Mouse (Mus musculus) intestine, postnatal 0 days (tissue): ENCODE measurements around the gene Mug1. TPM values are rescaled to one million over a fixed set of nuclear protein-coding genes. Genes with fewer than 3 reads are reported as not detected.
"Not testable (repeated sequence)": the region's sequence is repeated elsewhere in the genome, so short reads cannot be mapped to it uniquely, and the experiment has no call there.

ENCODE experiments used
- ATAC-seq: fragments of 200-750 bp; cut with Nextera tagmentation; 2 replicates; pipeline ENCODE4 v1.8.0; 2017; ENCODE audit warnings: mild to moderate bottlenecking, moderate TSS enrichment, moderate library complexity
- H3K27ac ChIP-seq: fragments of 300-500 bp; sonication (generic); 2 replicates; pipeline ENCODE4 v1.5.1; 2014; ENCODE audit warnings: mild to moderate bottlenecking, low read depth, low read length, moderate library complexity
- H3K27me3 ChIP-seq: fragments of 300-500 bp; sonication (generic); replicated peaks from 2 replicates; pipeline ENCODE4 v1.6.1; 2014; ENCODE audit warnings: low read length, mixed read lengths; ENCODE audit not compliant: control insufficient read depth, insufficient read depth
- H3K36me3 ChIP-seq: fragments of 300-500 bp; sonication (generic); 2 replicates; pipeline ENCODE4 v1.6.1; 2014; ENCODE audit warnings: mild to moderate bottlenecking, moderate library complexity; ENCODE audit not compliant: control insufficient read depth, insufficient read depth
- H3K4me1 ChIP-seq: fragments of 300-500 bp; sonication (generic); replicated peaks from 2 replicates; pipeline ENCODE4 v1.6.1; 2014; ENCODE audit warnings: antibody characterized with exemption, low read length, mixed read lengths; ENCODE audit not compliant: control insufficient read depth, insufficient read depth
- H3K4me2 ChIP-seq: fragments of 300-500 bp; sonication (generic); replicated peaks from 2 replicates; pipeline ENCODE4 v1.6.1; 2014; ENCODE audit warnings: low read depth, mild to moderate bottlenecking, moderate library complexity
- H3K4me3 ChIP-seq: fragments of 300-500 bp; sonication (generic); 2 replicates; pipeline ENCODE4 v1.5.1; 2014; ENCODE audit warnings: low read depth, low read length
- H3K9ac ChIP-seq: fragments of 300-500 bp; sonication (generic); 2 replicates; pipeline ENCODE4 v1.6.1; 2014; ENCODE audit warnings: mild to moderate bottlenecking, low read depth, low read length
- H3K9me3 ChIP-seq: fragments of 300-500 bp; sonication (generic); 2 replicates; pipeline ENCODE4 v1.6.1; 2016; ENCODE audit warnings: mixed run types; ENCODE audit not compliant: control insufficient read depth
- CTCF ChIP-seq: sonication (generic); IDR thresholded peaks from 2 replicates; pipeline ENCODE4 v1.5.1; 2016; ENCODE audit warnings: low read depth, mild to moderate bottlenecking, control low read depth, antibody characterized with exemption, moderate library complexity
- WGBS: fragments of 180-500 bp; shearing (Covaris S2); extraction: QIAGEN DNeasy Blood & Tissue Kit; methylation state at CpG from one replicate; pipeline ENCODE4 v1.1.7; 2014; 5-methylcytosine and 5-hydroxymethylcytosine counted together
- polyA plus RNA-seq: library from polyadenylated mRNA; unstranded; fragments of >200 nt; fragmentation: Nextera tagmentation; extraction: Ambion mirVana; gene quantifications from 2 replicates; pipeline ENCODE4 v1.2.1, GENCODE M21; 2015

Gene Mug1
- polyA plus RNA-seq, result not detected in 2 replicates

DNA sequence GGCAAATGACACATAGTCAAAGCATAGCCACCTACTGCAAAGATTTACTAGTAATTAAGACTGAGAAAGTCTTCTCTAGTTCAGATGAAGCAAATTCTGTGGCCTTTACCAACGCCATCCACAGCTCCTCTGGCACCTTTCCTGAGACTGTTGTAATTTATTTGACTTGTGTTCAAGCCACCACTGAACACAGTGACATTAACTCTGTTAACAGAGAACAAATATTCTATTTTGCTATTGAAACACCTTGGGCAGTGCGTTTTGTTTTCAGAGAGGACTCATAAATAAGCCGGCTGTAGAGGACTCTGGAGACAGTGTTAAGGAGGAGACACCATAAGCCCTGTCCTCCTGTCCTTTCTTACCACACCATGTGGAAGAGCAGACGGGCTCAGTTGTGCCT lies at the start of gene Mug1:
Gene Mug1 (plus strand): TSS at position 271 of the 400 bp plus-strand sequence.
- H3K4me1 ChIP-seq, ATAC-seq, H3K9ac ChIP-seq, H3K36me3 ChIP-seq, H3K9me3 ChIP-seq, H3K4me2 ChIP-seq, H3K27ac ChIP-seq, H3K4me3 ChIP-seq, H3K27me3 ChIP-seq: not testable (repeated sequence)
- 76% methylated on average over 4 of the region's 4 CpGs for WGBS

DNA sequence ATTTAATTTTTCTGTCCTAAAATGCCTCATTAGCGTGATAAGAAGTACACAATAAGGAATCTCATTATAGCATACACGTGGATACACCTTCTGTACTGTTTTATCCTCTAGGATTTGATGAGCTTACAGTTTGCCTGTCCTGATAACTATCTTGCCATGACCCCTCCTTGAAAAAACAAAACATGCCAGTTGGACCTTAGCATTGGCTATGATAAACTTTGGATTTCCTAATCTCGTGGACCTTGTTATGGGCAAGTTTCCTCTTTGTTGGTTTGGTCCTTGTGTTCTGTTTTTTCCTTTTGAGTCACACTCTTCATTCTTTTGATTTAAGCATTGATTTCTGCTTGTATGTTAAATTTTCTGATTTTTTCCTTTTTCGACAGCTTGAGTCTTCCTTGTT lies 10.3 kb upstream of the Mug1 start:
- Histone ChIP-seq H3K4me1 (no peaks in the 10 kb centered on the region), H3K4me3 (no peak overlapping the region), H3K27ac (no peak overlapping the region), H3K9ac (no peak overlapping the region), H3K4me2 (no peak overlapping the region), H3K9me3 (no peaks in the 10 kb centered on the region), H3K27me3 (no peaks in the 10 kb centered on the region), H3K36me3 (no peaks in the 10 kb centered on the region)
- ATAC-seq, result no peak
- 78% methylated on average over 4 of the region's 4 CpGs for WGBS
- TF ChIP-seq CTCF, result no peak

DNA sequence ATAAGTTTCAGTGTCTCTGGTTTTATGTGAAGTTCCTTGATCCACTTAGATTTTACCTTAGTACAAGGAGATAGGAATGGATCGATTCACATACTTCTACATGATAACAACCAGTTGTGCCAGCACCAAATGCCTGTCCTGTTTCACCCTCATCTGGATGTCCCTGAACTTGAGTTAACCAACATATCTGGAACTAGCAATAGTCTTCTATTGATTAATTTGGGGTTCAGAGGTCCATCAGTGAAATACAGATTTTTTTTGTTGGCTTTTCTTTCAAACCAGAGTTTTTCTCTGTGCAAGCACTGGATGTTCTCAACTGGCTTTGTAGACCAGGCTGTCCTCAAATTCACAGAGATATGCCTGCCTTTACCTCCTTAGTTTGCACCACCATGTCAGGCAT lies 2.0 kb upstream of the Mug1 start:
- ATAC-seq, result no peak

DNA sequence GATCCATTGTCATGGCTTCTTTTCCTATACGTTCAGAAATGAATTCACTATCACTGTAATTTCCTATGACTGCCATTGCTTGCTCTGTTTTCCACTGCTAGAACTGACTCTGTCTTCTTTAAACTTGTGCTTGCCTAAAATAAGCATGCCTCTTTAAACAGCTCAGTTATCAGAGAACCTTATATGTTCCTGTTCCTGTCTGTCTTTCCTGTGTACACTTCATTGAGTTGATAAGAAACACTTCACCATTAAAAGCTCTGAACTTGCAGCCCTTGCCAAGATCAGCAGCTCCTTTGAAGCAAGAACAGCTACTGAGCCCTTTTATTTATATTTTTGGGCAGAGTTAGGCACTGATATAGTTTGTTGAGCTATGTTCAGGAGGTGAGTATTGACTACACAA lies 10.0 kb downstream of the Mug1 start:
- no peak for ATAC-seq
- Histone ChIP-seq H3K4me3 (no peak overlapping the region), H3K27ac (no peak overlapping the region), H3K4me1 (no peaks in the 10 kb centered on the region), H3K27me3 (no peaks in the 10 kb centered on the region), H3K9me3 (no peaks in the 10 kb centered on the region), H3K36me3 (no peaks in the 10 kb centered on the region), H3K9ac (no peak overlapping the region), H3K4me2 (no peak overlapping the region)
- TF ChIP-seq CTCF, result no peak
- WGBS, result 33% methylated on average over 1 of the region's 1 CpGs

More for the DNA sequence above, 2.0 kb upstream of the Mug1 start:
- Histone ChIP-seq H3K4me3 (no peak overlapping the region), H3K27ac (no peak overlapping the region), H3K4me2 (no peak overlapping the region), H3K4me1 (no peaks in the 10 kb centered on the region), H3K36me3 (no peaks in the 10 kb centered on the region), H3K9ac (no peak overlapping the region), H3K27me3 (no peaks in the 10 kb centered on the region), H3K9me3 (no peaks in the 10 kb centered on the region)
- WGBS, result 87% methylated on average over 1 of the region's 1 CpGs
- TF ChIP-seq CTCF, result no peak

Other genes with a start within 250 kb of the Mug1 start
- gene A2m, start 203.2 kb upstream of the Mug1 start, polyA plus RNA-seq, result 0.04 and 0.05 TPM in 2 replicates
- gene Gm7298, start 105.6 kb upstream of the Mug1 start, polyA plus RNA-seq, result not detected in 2 replicates
- not detected in 2 replicates for gene Mug2, start 168.2 kb downstream of the Mug1 start, polyA plus RNA-seq